Mouse (Mus musculus) heart, postnatal 0 days (tissue): Measurements from ENCODE around the gene Pcbd2. TPM values are rescaled to one million over a fixed set of nuclear protein-coding genes. Genes with fewer than 3 reads are reported as not detected.

ENCODE experiments used
- ATAC-seq: fragments of 200-750 bp; cut with Nextera tagmentation; 2 replicates; pipeline ENCODE4 v1.8.0; 2017; ENCODE audit warnings: low read depth, moderate number of reproducible peaks, moderate library complexity; ENCODE audit not compliant: insufficient read depth
- DNase-seq: peaks from one replicate; pipeline ENCODE4 v3.0.0-alpha.2; 2016; ENCODE audit warnings: low spot score
- H3K27ac ChIP-seq: fragments of 300-500 bp; sonication (generic); 2 replicates; pipeline ENCODE4 v1.5.1; 2014; ENCODE audit warnings: low read depth, mild to moderate bottlenecking
- H3K27me3 ChIP-seq: fragments of 300-500 bp; sonication (generic); 2 replicates; pipeline ENCODE4 v1.6.1; 2014; ENCODE audit warnings: low read length, mixed read lengths; ENCODE audit not compliant: control insufficient read depth, insufficient read depth
- H3K36me3 ChIP-seq: fragments of 300-500 bp; sonication (generic); replicated peaks from 2 replicates; pipeline ENCODE4 v1.6.1; 2014; ENCODE audit warnings: low read length, mixed read lengths; ENCODE audit not compliant: control insufficient read depth, insufficient read depth
- H3K4me1 ChIP-seq: fragments of 300-500 bp; sonication (generic); 2 replicates; pipeline ENCODE4 v1.6.1; 2014; ENCODE audit warnings: antibody characterized with exemption; ENCODE audit not compliant: control insufficient read depth, insufficient read depth
- H3K4me2 ChIP-seq: fragments of 300-500 bp; sonication (generic); 2 replicates; pipeline ENCODE4 v1.6.1; 2014; ENCODE audit warnings: low read depth, mild to moderate bottlenecking, low read length, moderate library complexity
- H3K4me3 ChIP-seq: fragments of 300-500 bp; sonication (generic); 2 replicates; pipeline ENCODE4 v1.5.1; 2014; ENCODE audit warnings: low read depth, low read length
- H3K9ac ChIP-seq: fragments of 300-500 bp; sonication (generic); replicated peaks from 2 replicates; pipeline ENCODE4 v1.6.1; 2014; ENCODE audit warnings: low read depth, low read length, mixed read lengths
- H3K9me3 ChIP-seq: fragments of 300-500 bp; sonication (generic); replicated peaks from 2 replicates; pipeline ENCODE4 v1.6.1; 2016; ENCODE audit warnings: low read length; ENCODE audit not compliant: control insufficient read depth
- CTCF ChIP-seq: IDR thresholded peaks from 2 replicates; pipeline ENCODE4 v1.5.1; 2016; ENCODE audit warnings: antibody characterized with exemption, control low read depth, low read depth
- EP300 ChIP-seq: IDR thresholded peaks from 2 replicates; pipeline ENCODE4 v1.6.1; 2016; ENCODE audit warnings: antibody characterized with exemption, low read depth
- WGBS: fragments of 180-500 bp; shearing (Covaris S2); extraction: QIAGEN DNeasy Blood & Tissue Kit; methylation state at CpG from one replicate; pipeline ENCODE4 v1.1.7; 2014; 5-methylcytosine and 5-hydroxymethylcytosine counted together
- polyA plus RNA-seq: library from polyadenylated mRNA; unstranded; fragments of >200 nt; fragmentation: Nextera tagmentation; extraction: Ambion mirVana; gene quantifications from 2 replicates; pipeline ENCODE4 v1.2.1, GENCODE M21; 2015
- total RNA-seq: library from RNA; depleted of rRNA; stranded (reverse); fragments of >200 nt; gene quantifications from 2 replicates; pipeline ENCODE4 v1.2.3, GENCODE M21; 2014; ENCODE audit warnings: low replicate concordance

Pcbd2 gene
- total and polyA plus RNA-seq, 2 experiments from 2014 or later = 12.1 to 54.7 TPM

DNA sequence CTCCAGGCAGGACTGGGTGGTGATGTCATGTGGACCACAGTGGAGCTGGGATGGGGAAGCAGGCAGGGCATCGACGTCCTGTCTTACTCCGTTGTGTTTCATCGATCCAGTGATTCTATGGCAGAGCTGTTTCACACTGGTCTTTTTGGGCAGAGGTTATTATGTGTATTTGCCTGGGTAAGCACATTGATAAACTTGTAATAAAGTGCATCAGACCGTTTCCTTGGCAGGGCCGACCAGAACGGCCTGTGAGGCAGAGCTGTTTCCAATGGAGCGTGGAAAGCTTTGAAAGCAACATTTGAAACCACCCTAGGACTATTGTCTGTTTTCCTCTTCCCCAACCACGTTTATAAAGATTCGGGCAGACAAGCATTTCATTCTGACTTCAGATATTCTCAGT is 33.4 kb downstream of the Pcbd2 start:
- Histone ChIP-seq H3K4me1 (no peaks in the 10 kb centered on the region), H3K4me2 (no peak overlapping the region), H3K9me3 (no peaks in the 10 kb centered on the region), H3K27ac (no peak overlapping the region), H3K9ac (no peak overlapping the region), H3K4me3 (no peak overlapping the region), H3K27me3 (no peaks in the 10 kb centered on the region), H3K36me3 (no peaks in the 10 kb centered on the region)
- WGBS = 51% methylated on average over 10 of the region's 10 CpGs
- TF ChIP-seq CTCF (no peak), EP300 (no peak)
- no peak for ATAC-seq
- no peak for DNase-seq

- Histone ChIP-seq H3K36me3 (no peaks in the 10 kb centered on the region), H3K9ac (no peak overlapping the region), H3K4me1 (no peaks in the 10 kb centered on the region), H3K4me2 (no peak overlapping the region), H3K27ac (no peak overlapping the region), H3K27me3 (no peaks in the 10 kb centered on the region), H3K4me3 (no peak overlapping the region), H3K9me3 (no peaks in the 10 kb centered on the region)
- 81% methylated on average over 10 of the region's 10 CpGs for WGBS
- ATAC-seq (no peak), DNase-seq (no peak)
- TF ChIP-seq CTCF (no peak), EP300 (no peak)
Observed at GRCm38 (mm10) chr13:55761486-55761885, 34.3 kb downstream of the Pcbd2 start.

- ATAC-seq (no peak), DNase-seq (no peak)
- 83% methylated on average over 7 of the region's 7 CpGs for WGBS
- TF ChIP-seq EP300 (no peak), CTCF (no peak)
- no peak overlapping the region for H3K4me2 ChIP-seq
- no peaks in the 10 kb centered on the region for H3K27me3 ChIP-seq
- no peaks in the 10 kb centered on the region for H3K9me3 ChIP-seq
- H3K4me1 ChIP-seq = no peaks in the 10 kb centered on the region
- H3K36me3 ChIP-seq = no peaks in the 10 kb centered on the region
- no peak overlapping the region for H3K27ac ChIP-seq
- no peak overlapping the region for H3K4me3 ChIP-seq
- no peak overlapping the region for H3K9ac ChIP-seq
Observed at GRCm38 (mm10) chr13:55774352-55774751, 47.2 kb downstream of the Pcbd2 start.

DNA sequence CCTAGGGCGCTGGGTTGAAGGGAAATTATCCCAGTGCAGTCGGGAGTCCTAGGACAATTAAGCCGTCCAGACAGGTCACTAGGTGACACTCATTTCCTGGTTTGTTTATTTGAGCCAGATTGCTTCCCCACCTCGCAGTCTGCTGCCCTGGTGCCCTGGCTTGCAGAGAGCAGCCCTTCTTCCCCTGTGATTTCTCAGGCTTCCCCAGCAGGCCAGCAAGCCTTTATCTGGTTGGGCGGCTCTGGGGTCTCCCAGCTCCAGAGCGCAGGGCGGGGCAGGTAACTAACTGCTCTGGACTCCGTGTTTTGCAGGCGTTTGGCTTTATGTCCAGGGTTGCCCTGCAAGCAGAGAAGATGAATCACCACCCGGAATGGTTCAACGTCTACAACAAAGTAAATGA is 47.9 kb downstream of the Pcbd2 start:
- Histone ChIP-seq H3K36me3 (no peaks in the 10 kb centered on the region), H3K4me1 (no peaks in the 10 kb centered on the region), H3K27me3 (no peaks in the 10 kb centered on the region), H3K27ac (no peak overlapping the region), H3K9ac (no peak overlapping the region), H3K9me3 (no peaks in the 10 kb centered on the region), H3K4me2 (no peak overlapping the region), H3K4me3 (no peak overlapping the region)
- DNase-seq = no peak
- no peak for ATAC-seq
- TF ChIP-seq EP300 = no peak
- TF ChIP-seq CTCF = no peak
- 38% methylated on average over 11 of the region's 11 CpGs for WGBS

- DNase-seq (no peak), ATAC-seq (no peak)
- Histone ChIP-seq H3K4me3 (no peak within 1 kb of the TSS), H3K27me3 (no peaks in the 10 kb centered on the region), H3K4me2 (no peak within 1 kb of the TSS), H3K9ac (no peak within 1 kb of the TSS), H3K4me1 (no peaks in the 10 kb centered on the region), H3K36me3 (no peaks in the 10 kb centered on the region), H3K27ac (no peak within 1 kb of the TSS), H3K9me3 (no peaks in the 10 kb centered on the region)
- 74% methylated on average over 3 of the region's 3 CpGs for WGBS
- TF ChIP-seq EP300 (no peak), CTCF (no peak)
Observed at GRCm38 (mm10) chr13:55784268-55784667, 57.1 kb downstream of the Pcbd2 start, which contains the start of gene Catsper3. Gene Catsper3 (plus strand): TSS chr13:55784568.

GRCm38 (mm10) chr13:55786120-55786519 is 59.0 kb downstream of the Pcbd2 start:
- DNase-seq = peak; percentile 10
- Histone ChIP-seq H3K4me1 (no peaks in the 10 kb centered on the region), H3K36me3 (no peaks in the 10 kb centered on the region), H3K4me2 (no peak overlapping the region), H3K27me3 (no peaks in the 10 kb centered on the region), H3K9me3 (no peaks in the 10 kb centered on the region), H3K27ac (no peak overlapping the region), H3K9ac (no peak overlapping the region), H3K4me3 (no peak overlapping the region)
- ATAC-seq = no peak
- TF ChIP-seq EP300 (no peak), CTCF (no peak)
- WGBS = 58% methylated on average over 11 of the region's 11 CpGs
